Mouse (Mus musculus) right cerebral cortex, postnatal 4 days (tissue): Measurements from ENCODE around the gene Gm21897.
"Not testable (repeated sequence)": the region's sequence is repeated elsewhere in the genome, so short reads cannot be mapped to it uniquely, and the experiment has no call there.

Source experiments
- DNase-seq: peaks from one replicate; pipeline ENCODE4 v3.0.0-alpha.2; 2022

The Gm21897 gene

GRCm38 (mm10) chr16:15317158-15317557, at the start of gene Gm21897:
TSS of gene Gm21897 (plus strand) at chr16:15317458.
- DNase-seq = not testable (repeated sequence)

DNA sequence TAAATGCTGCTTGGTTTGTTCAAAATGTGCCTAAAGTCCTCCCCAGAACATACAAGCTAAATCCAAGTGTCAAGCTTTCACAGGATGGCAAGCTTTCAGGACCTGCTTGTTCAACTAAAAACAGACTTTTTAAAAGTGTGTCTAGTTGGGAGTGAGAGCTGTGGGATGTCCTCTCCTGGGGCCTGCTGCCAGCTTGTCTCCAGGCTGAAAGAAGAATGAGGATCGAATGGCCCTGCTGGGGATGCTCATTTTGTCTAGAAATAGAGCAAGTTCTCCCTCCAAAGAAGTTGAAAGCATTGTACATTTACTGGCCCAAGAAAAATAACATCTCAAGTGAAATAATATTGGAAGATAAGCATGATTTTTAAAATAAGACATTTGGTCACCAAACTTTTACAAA, 45.0 kb upstream of the Gm21897 start:
- no peak for DNase-seq

DNA sequence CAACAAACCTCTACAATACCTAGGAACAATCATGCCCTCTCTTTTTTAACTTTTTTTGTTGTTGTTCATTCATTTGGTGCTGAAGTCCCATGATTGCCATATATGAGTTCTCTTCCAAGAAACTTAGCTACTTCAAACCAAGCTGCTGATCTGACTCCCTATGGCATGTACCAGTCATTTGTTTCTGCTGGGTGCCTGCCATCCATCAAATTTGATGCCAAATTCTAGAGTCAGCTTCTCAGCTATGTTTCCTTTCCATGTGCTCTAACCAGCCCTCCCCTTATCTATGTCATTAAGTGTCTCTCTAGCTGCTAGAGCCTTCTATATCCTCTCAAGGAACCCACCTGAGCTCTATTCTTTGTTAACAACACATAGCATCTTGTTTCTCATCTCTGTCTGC, 39.8 kb upstream of the Gm21897 start:
- no peak for DNase-seq

DNA sequence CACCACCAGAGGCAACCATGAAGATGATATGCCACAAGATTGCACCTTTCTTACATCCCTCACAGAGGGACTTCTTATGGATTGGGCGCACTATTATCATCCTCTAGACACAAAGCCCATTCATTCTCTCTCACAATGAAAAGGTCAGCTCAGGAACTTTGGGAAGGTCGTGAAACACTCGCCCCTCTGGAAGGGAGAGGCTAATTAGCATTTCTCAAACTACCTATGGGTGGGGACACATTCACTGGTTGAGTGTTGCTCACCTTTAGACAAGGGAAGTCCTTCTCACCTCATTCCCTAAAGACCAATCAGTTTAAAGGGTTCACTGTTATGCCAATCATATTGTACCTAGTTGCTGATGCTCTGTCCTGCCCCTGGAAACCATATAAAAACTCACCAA, 24.2 kb upstream of the Gm21897 start:
- DNase-seq = no peak

GRCm38 (mm10) chr16:15294289-15294688, 23.0 kb upstream of the Gm21897 start:
- DNase-seq = no peak

DNA sequence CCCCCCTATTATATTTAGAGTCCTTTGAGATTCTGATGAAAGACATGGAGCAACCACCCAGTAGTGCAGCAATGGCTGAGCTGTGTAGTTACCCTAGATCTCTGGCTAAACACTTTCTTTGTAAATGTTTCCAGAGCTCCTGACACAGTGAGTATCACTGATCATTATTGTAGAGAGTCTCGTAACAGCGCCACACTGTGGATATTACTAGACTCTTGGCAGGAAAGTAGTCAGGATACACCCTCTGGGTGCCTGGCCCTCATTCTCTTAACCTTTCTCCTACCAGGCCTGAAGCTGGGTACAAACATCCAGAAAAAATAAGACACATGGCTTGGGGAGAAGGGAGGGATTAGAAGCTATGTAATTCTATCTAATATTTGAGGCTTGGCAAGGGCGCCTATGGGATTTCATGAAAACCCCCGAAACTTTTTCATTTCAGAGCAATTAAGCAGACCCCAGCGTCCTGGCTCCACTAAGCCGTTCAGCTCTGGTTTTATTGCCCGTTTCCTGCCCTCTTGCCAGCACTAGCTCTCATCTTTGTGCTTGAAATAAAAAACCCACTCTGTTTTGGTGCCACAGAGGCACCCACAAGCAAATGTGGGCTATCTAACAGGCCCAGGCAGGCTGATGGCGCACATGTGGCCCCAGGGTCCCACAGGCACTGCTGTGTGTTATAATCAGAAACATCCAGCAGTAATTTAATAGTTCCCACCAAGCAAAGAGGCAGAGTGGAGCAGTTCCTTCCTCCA, 22.2 kb upstream of the Gm21897 start:
- DNase-seq = no peak

- DNase-seq = no peak
Observed at GRCm38 (mm10) chr16:15334526-15334925, 17.3 kb downstream of the Gm21897 start.

DNA sequence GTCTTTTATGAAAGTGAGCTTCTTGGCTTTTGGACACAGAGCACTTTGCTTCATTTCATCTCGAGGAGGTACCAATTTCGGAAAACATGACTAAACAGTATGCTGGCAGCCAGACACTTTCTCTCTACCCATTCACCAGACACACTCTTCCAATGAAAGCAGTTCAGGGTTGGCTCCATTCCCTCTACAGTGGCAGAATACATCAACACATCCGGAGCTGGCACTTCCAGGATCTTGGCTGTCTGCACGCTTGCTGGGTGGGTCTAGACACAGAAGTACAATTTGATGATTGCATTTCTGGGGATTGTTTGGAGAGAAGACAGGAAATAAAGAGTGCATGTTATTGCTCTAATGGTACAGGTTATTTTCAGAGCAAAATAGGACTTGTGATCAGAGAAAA, 21.8 kb downstream of the Gm21897 start:
- DNase-seq = no peak

DNA sequence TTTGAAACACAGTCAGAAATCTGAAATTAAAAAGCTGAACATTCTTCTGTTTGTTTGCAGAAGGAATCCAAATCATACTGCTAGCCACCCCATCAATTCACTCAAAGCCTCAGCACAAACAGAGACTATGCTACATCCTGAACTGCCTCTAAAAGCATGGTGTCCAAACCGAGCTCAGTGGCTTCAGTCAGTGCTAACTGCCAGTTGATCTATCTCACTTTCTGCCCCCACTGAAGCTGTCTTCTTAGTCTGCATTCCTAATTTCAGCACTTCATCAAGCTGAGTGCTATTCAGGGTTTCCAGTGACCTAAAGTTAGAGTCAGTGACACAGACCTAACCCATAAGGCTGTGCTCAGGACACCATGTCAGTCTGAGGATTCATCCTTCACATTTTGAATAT, 28.8 kb downstream of the Gm21897 start:
- DNase-seq = no peak

DNA sequence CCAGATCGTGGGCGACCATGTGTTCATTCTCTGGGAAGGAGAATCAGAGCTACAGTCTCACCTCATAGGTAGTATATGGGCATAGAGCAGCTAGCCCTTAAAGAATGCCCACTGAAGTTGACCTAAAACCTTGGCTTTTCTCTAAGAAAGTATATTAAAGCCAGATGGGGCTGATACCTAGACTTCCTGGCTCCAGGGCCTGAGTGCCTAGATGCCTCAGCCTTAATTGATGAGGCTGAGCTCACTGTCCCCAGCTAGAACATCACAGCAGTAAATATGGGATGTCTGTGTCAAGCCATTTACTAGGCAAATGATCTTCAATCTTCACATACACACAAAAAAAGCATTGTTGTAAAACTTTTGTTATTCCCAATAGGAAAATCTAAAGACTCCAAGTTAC, 32.1 kb downstream of the Gm21897 start:
- no peak for DNase-seq

- DNase-seq = no peak
Observed at GRCm38 (mm10) chr16:15351301-15351700, 34.0 kb downstream of the Gm21897 start.

- DNase-seq = no peak
Observed at GRCm38 (mm10) chr16:15352320-15352719, 35.1 kb downstream of the Gm21897 start.

DNA sequence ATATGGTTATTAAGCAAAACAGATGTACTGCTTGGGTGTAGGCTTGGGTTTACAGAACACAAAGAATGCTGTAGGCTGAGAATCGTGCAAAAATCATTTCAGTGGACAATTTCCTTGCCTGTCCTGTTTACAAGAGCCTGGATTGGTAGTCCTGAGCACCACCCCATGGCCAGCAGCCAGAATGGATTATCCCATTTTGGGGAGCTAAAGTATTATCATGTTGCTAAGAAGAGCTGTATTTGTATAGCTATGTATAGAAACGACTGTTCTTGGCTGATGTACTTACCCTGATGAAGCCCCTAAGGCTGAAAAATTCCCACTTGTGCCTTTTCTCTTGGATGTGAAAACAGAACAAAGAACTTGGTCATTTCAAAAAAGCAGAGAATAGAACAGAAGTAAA, 37.6 kb downstream of the Gm21897 start:
- no peak for DNase-seq

DNA sequence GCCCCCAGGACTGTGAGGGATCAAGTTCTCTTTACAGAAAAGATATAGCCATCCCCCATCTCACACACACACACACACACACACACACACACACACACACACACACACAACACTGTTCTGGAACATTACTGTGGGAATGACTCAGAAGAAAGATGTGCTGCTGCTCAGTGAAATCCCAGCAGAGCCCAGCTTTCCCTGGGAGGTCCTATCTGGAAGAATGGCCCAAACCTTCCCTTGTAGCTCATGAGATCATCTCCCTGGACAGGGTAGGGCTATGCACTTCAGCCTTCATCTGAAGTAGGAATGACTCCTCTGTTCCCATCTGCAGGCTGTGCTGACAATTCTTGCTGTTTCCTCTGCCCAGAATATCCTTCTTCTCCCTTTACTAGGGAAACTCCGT, 38.1 kb downstream of the Gm21897 start:
- no peak for DNase-seq

DNA sequence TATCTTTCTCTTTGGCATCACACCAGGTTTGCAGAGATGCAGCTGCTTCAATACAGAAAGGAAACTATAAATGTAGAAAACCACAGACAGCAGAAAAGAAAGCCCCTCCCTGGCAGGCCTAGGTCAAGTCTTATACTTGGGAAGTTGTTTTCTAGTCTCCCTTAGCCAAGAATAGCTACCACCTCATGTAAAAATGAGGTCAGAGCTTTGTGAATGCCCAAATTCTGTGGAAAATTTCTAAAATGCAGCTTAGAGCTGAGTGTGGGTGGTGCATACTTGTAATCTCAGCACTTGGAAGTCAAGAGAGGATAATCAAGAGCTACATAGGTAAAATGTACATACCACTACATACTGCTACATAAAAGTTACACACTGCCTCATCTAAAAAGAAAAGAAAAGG, 40.5 kb downstream of the Gm21897 start:
- no peak for DNase-seq

- no peak for DNase-seq
Observed at GRCm38 (mm10) chr16:15359110-15359782, 42.0 kb downstream of the Gm21897 start.

DNA sequence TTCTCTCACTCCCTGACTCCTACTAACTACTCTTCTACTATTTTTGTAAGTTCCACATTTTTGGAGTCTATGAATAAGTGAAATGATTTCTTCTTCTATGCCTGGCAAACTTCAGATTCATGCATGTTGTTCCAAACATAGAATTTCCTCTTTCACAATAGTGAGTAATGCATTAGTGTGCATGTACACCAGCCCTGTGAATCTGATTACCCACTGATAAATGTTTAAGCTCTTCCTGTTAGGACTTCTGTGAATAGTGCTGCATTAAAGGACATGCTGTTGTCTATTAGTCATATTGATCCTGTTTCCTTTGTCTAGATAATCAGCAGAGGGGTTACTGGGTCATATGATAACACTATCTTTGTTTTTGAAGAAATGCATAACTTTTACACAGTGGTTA, 43.6 kb downstream of the Gm21897 start:
- no peak for DNase-seq
